Mouse (Mus musculus) cerebellum, adult 9-11 months (tissue): Measurements from ENCODE around the gene Eprs.

Source experiments
- DNase-seq: peaks from one replicate; pipeline ENCODE4 v3.0.0; 2022

Gene Eprs

DNA sequence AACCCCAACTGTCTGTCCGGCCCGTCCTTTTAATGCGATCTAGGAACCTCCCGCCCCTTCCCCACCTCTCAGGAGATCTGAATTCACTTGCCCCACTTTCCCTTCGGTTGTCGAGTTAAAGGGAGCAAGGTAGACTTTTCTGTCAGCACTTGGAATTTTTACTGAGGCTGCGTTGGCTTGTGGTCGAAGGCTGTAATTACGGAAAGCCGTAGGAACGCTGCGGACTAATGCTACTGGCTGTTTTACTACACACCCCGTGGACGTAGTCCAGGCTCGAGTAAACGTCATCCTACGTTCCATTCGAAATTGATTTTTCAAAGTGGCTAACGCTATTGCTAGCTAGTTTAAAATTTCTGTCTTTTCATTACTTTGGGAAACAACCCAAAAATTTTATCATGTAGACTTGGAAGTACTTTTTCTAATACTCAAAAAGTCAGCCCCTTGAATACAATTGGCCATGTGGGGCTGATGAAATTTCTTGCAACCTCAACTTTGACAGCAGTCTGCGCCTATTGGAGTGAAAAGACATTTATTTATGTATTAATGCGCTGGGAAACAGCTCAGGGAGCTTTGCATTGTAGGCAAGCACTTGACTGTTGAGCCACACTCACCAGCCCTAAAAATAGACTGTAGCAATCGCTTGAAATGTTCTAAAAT lies 810 bp downstream of the Eprs start:
- DNase-seq, result peak; percentile 64

DNA sequence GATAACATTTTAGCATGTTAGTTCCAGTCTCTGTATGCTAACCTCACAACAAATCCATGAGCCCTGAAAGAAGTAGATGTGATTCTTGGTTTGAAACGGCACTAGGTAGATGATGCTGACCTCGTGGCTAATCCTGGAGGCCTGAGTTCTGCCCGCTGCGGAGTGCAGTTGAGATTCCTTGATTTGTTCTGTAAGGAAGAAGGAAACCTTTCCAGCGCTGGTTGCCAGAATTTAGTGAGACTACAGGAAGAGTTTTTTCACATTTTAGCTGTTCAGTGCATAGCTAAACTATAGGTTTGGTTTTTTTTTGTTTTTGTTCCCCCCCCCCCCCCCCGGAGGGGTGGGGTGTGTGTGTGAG lies 1.3 kb downstream of the Eprs start:
- peak; percentile 20 for DNase-seq

DNA sequence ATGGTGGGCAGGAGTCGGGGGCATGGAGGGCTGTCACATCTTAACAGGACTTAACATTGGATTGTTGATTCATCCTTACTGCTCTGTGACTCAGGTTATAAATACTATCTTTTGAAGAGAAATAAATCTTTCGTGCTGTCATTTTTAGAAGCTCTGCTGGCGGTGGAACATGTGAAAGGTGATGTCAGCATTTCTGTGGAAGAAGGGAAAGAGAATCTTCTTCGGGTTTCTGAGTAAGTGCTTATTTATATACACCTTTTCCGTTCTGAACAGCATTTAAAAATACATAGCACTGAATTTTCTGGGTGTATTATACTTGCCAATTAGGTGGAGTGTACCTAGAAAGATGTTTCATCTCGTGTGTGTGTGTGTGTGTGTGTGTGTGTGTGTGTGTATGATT lies 4.5 kb downstream of the Eprs start:
- no peak for DNase-seq

DNA sequence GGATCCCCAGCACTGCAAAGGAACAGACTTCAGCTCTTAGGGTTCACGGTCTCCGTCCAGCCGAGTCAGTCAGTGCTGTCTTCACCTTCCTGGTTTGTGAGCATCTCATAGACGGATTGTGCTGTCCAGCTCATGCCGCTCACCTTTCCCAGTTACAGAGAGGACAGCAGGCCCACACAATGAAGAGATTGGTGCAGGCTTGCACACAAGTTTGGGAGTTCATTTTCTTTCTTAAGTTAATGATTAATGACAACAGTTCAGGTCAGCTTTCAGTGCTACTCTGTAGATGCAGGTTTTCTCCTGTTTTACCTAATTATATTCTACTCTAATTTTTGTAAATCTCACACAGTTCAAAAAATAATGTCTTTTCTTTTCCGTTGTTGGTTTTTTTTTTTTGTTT lies 7.1 kb downstream of the Eprs start:
- DNase-seq, result no peak

DNA sequence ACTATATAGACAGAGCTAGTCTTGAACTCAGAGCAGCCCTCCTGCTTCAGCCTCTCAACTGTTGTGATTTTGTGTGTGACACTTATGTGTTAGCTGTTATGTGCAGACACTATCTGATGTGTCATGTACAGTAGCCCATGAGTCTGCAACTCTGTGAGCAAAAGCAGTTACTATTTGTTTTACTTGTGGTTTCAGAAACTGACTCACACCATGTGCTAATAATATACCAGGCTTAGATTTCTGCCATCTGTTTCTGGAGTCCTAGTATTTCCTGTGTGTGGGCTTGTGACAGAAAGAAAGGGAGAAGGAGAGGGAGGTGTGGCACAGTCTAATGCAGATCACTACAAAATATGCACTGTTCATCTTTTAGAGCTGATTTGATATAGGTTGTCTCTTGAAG lies 13.5 kb downstream of the Eprs start:
- DNase-seq, result no peak

DNA sequence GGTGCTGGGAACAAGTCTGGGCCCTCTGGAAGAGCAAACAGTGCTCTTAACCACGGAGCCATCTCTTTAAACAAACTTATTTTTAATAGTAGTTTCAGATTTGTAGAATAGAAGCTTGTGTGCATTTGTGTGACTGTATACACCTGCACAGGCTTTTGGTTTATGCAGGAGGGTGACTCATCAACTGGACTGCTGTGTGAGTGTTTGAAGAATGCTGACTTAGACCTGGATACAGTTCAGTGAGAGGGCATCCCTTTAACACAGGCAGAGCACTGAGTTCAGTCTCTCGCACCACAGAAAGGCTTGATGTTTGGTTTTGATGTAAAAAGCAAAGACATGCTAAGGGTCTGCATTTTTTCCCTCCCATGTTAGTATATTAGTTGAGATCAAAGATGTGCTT lies 14.6 kb downstream of the Eprs start:
- no peak for DNase-seq

DNA sequence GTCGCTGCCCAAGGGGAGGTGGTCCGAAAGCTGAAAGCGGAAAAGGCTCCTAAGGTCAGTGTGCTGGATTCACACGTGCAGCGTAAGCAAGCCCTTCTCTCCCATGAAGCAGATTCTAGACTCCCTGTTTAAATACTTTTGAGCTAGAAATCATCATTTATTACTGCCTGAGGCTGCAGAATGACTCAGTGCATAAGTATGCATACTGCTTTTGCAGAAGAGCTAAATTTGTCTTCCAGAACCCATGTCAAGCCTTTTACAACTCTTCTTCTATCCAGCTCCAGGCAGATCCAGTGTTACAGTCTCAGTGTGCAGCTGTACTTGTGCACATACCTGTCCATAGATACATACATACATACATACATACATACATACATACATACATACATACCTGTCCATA lies 38.8 kb downstream of the Eprs start:
- DNase-seq, result no peak

DNA sequence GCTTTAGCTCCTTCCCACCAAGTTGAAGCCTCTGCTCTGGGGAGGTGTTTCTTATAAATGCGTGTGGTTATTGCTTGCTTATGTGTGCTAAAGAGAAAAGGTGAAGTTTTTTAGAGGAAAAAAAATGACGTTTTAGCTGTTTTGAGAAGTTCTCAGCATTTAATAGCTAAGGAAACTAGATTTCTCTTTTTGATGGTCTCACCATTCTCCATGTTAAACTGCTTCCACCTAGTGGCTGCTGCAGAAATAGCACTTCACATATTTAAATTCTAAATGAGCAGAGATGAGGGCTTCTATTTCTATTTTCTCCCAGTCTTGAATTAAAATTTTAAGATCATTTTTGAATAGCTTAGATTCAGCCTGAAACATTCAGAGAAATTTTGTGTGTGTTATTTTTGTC lies 41.2 kb downstream of the Eprs start:
- DNase-seq, result no peak

DNA sequence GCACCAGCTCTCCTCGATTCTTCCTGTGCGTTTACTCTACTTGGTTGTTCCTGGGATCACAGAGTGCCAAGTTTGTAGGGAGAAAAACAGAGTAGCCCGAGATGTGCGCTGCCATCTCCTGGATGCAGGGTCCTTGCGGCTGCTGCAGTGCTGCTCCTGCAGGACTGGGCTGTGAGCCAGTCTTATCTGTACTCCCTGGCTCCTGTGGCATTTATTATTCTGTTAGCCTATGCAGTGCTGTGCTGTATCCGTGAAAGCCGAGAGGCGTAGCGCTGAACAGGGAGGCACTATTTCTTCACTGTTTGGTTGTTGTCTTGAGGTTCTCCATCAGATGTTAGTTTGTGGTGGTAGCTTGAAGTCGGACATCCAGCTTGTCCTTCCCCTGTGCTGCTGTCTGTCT lies 43.1 kb downstream of the Eprs start:
- no peak for DNase-seq

DNA sequence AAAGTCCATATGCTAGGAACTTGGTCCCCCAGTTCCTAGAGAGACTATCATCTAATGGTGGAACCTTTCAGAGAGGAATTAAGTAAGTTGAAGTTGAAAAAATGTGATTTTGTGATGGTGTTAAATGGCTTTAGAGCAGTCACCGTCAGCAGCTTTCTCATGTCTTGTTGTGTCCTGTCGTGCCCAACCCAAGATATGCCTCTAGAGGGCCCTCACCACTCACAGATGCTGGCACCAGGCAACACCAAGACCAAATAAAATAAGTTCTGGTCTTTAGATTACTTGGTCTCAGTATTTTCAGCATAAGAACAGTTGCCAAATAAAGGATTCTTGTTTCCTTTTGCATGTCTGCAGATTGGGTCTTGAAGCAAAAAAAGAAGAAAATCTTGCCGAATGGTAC lies 47.0 kb downstream of the Eprs start:
- DNase-seq, result no peak

DNA sequence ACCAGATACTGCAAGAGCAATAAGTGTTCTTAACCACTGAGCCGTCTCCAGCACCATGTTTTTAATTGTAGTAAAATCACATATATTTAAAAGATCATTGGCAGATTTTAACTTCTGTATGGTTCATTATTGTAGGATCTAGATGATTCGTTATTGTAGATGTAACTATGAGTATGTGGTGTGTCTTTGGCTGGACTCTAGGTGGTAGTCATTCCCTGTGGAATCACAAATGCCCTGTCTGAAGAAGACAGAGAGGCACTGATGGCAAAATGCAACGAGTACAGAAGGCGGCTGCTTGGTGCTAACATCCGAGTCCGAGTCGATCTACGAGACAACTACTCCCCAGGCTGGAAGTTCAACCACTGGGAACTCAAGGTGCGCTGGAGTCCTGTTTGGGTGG lies 55.2 kb downstream of the Eprs start:
- DNase-seq, result no peak

DNA sequence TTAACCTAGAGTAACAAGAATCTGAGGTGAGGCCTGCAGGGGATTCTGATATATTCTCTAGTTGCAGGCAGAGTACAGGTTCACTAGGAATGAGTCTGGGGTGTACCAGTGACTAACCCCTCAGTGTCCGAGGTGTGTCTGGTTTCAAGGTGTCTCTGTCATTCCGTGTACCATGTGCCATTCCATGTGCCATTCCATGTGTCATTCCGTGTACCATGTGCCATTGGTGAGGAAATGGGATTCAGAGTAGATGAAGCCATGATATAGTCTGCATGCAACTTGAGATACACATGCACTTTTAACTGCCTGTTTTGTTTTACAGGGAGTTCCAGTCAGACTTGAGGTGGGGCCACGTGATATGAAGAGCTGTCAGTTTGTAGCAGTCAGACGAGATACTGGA lies 57.0 kb downstream of the Eprs start:
- DNase-seq, result no peak

DNA sequence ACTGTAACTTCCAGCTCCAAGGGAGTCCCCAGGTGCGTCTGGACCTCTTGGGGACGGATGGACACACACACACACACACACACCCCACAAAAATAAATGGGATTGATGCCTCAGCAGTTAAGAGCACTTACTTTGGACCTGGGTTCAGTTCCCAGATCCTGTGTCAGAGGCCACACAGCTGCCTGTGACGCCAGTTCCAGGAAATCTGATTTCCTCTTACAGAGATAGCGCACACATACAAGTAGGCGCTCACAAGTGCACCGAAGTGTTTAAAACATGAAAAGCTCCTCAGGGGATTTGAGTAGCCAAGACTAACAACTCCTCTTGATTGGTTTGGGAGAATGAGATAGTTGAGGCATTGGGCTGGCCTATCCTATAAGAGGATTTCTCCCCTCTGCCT lies 57.9 kb downstream of the Eprs start:
- DNase-seq, result no peak

DNA sequence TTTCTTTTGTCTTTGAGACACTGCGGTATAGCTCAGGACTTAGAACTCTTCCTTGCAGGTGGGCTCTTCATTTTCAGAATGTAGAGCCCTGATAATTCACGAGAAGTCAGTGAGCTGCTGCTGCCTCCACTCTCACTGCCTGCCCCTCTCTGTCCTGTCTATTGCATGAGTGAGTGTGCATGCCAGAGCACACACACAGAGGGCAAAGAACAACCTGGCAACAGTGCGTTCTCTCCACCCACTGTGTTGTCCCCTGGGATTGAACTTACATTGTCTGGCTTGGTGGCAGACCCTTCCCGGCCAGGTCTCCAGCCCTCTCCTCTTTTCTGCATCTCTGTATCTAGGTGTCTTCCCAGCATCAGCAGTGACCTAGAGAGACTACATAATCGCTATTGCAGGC lies 63.7 kb downstream of the Eprs start:
- DNase-seq, result no peak

DNA sequence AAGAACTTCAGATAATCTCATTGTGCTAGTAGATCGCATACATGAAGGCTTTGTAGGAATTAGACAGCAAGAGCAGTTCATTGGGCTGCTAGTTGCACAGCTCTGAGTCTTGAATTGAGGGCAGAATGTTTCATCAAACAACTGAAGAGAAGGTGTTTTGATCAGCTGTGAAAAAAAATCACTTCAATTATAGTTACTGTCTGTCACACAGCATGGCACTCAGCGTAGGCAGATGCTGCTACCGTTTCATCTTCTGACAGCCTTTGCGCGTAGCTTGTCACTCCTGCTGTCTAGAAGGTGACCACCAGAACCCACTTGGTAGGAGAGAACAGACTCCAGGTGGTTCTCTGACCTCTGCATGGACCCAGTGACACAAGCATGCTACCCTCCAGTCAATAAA lies 67.6 kb downstream of the Eprs start:
- no peak for DNase-seq

DNA sequence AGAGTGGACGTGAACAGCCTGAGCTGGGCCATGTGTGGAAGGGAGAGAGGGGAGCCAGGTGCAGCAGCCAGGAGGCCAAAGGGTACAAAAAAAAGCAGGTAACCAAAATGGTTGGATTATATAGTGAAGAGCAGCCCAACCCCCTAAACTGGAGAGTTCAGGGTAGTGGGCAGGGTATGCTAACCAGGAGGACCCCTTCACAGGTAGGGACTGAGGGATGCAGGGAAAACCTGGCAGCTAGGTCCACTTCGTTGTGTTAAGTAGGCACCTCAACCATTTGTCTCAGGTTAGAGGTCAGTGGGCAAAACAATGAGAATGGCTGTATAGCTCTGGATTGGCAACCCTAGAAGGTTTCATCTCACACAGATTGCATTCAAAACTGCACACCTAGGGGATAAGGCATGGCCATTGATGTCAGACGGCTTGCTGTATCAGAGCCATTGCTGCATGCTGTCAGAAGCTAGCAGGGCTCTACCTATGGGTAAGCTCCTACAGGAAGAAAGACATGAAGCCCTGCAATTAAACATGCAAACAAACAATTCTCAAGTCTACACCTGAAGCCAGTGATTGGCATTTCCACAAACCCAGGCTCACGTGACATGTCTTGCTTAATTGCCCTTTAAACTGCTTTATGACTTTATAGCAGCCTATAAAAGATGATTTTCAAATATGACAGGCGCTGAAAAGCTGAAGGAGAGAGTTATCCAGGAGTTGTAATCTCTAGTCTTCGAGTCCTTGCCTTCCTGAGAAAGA lies 68.6 kb downstream of the Eprs start:
- no peak for DNase-seq

DNA sequence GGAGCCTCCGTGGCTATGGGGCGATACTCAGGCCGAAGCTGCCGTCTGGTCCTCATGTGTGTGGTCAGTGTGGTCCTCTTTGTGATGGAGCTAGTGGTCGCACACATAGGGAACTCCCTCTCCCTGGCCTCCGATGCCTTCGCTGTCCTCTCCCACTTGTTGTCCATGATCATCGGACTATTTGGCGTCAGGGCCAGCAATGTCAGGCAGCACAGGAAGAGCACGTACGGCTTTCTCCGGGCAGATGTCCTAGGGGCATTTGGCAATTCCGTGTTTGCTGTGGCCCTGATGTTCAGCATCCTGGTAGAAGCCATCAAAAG lies 69.1 kb downstream of the Eprs start:
- DNase-seq, result no peak

DNA sequence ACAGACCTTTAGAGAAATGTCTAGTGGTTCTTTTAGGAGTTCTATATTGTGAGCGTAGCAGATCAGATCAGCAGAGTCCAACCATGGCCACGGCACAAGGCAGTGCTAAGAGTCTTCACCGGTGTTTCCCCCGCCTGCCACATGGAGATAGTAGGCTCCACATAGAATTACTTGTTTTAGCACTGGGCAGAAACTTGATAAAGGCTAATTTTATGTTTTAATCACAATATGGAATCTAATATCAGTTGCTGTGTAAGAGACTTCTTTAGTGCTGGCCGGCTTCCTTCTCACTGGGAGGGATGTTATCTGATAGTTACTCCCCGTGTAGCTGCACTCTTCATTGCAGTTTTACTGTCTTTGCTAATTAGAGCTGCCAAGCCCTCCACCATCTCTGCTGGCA lies 70.3 kb downstream of the Eprs start:
- DNase-seq, result no peak

DNA sequence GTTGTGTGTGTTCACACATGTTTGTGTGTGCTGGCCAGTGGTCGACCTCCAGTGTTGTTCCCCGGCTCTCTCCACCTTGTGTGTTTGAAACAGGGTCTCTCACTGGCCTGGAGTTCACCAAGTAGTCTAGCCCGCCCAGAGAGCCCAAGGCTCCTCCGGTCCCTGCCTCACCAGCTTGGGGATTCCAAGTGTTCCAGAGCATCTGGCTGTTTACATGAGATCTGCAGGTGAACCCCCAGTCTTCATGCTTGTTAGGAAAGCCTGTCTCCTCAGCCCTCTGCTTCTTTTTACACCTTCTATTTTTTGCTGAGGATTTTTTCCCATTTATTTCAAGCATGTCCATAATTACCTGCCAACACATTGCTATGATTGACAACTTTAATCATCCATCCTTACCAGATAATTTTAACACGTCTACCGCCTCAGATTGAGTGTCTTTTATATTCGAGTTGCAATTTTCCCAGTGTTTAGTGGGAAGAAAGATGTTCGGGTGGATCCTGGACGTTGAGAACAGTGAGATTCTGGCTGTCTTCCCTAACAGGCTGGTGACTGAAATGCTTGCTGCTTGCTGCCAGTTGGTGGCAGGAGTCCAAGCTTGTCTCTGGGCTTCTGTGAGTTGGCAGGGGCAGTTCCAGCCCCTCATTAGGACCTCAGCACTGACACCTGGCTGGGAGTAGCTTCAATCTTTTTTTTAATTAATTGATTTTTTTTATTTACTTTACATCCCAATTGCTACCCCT lies 76.2 kb downstream of the Eprs start:
- DNase-seq, result peak; percentile 89

DNA sequence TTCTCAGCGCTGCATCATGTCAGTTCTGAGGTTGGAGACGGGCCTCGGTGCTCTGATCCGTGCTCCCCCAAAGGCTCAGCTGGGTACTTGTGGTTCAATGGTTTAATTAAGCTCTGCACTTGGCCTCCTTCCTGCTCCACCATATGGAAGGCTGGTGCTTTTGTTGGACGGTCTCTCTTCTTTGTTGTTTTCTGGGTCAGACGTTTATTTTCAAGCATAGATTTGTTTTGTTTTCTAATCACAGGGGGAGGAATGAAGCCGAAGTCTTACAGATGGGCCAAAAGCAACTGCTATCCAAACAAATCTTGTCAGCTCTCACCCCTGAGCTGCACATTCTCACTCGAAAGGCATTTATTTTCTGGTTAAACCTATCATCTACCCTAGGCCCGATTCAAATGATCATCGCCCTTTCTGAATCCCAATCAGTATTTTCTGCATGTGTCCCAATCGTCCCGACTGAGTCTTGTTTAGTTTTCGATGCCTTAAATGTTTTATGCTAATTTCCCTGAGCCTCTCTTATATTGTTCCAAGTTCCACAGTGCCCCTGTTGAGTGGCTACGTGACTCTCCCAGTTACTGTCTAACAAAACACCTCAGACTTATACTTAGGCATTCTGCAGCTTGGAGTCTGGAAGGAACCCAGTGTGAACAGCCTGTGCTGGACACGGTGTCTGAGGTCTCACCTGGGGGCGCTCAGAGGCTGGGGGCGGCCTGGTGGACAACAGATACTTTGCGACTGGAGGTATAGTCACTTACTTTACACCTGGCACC lies 79.0 kb downstream of the Eprs start:
- peak; percentile 79 for DNase-seq

DNA sequence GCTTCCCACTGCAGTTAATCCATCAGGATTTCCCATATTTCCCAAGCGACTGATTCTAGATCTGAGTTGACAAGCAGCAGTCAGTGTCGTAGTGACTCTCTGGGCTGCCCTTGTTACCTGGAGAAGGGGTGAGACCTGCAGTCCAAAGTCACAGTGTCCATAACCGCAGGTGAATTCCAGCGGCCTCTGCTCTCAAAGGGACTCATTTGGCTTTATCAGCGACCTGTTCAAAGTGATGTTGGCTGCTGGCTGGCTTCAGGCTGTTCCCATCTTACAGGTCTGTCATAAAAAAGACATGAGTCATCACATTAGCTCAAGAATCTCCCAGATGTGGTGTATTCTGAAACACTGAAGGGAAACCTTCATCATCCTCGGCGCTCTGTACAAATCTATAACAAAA lies 86.1 kb downstream of the Eprs start:
- no peak for DNase-seq

DNA sequence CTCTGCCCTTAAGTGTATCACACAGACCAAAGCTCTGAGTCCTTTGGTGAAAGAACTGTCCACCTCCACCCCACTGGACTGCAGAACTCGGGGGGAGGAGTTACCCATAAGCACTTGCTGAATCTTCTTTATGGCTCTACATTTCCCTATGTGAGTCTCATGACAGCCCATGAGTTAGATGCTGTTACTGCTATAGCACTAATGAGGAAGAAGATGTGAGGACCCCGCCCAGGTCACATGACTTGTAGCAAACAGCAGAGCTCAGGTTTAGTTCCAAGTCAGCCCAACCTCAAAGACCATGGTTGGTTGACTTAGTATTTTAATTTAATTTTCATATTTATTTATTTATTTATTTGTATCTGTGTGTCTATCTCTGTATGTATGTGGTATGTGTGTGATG lies 86.9 kb downstream of the Eprs start:
- no peak for DNase-seq

DNA sequence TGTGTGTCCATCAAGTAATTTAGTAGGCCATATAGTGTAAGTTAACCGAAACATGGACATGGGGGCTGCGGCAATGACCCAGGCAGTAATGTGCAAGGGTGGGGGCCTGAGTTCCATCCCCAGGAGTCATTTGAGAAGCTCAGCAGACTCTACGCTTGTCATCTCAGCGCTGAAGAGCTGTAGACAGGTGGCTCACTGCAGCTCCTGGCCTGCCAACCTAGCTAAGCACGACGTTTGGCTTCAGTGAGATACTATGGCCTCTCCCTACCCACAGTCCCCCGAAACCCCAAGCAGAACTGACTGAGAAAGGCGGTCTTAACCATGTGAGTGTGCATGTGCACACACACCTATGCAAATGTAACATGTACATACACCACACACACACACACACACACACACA lies 88.2 kb downstream of the Eprs start:
- no peak for DNase-seq

DNA sequence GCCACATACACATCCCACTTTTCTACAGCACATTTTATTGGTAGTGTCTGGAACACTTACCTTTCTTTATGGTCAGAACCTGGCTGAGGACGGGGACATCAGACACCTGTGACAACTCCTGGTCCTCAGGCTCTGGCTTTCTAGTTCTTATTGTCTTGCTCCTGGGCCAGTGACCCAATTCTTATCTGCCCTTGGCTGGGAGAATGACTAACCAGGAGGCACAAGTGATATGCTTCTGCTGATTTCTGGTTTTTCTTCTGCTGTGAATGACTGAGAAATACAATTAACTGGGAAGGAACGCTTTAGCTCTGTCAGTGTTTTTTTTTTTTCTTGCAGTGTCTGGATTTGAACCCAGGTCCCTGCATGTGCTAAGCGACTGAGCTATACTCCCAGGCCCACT lies 88.7 kb downstream of the Eprs start:
- no peak for DNase-seq
